9 mouse cellular contexts compared by ENCODE assay signal in the genomic region with DNA sequence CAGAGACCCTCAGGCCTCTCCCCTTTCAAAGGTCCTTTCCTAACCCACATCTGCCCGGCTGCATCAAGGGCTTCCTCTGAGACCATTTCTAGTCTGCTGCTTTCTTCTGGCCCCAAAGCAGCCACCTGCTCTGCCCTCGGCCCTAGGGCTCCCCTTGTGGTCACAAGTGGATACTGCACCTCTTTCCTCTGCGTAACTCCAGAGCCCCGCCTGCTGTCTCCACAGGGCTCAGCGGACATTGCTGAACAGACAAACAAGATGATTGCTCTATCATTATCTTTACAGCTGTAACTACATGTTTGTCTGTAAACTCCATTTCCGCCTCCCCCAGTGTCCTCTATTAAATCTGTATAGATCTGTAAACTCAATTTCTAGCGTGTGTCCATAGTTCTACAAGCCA. TPM values are rescaled to one million over a fixed set of nuclear protein-coding genes. Genes with fewer than 3 reads are reported as not detected.
A peak's percentile ranks its signal among the peaks of the same experiment; 100 is the strongest.
DNase-seq lines count a peak whose midpoint lies in the region; ATAC-seq and TF ChIP-seq lines count a peak whose summit lies in the region.
"Had no signal": no experiment of that assay in that cellular context is flagged by ENCODE, and none has a peak within 500 bp of the region (broad histone marks: within the 10 kb centered on the region; RNA-seq: fewer than 3 reads in every experiment).

No protein-coding gene starts in this region.

- H3K36me3 ChIP-seq in MEL (ENCODE audit: control insufficient read depth in 1 of 2, insufficient read depth in 2 of 2, low read length in 2 of 2), result no peaks in the 10 kb centered on the region
- H3K36me3 ChIP-seq in embryonic facial prominence, embryonic 11.5 days (replicated peaks; ENCODE audit: control insufficient read depth, insufficient read depth, low read depth, low read length), result no peaks in the 10 kb centered on the region
- H3K36me3 ChIP-seq in heart, postnatal 0 days (replicated peaks; ENCODE audit: control insufficient read depth, insufficient read depth, low read length), result no peaks in the 10 kb centered on the region

- no peaks in the 10 kb centered on the region for H3K27me3 ChIP-seq in MEL (ENCODE audit: control insufficient read depth in 1 of 2, insufficient read depth in 2 of 2, low read length in 2 of 2)
- no peaks in the 10 kb centered on the region for H3K27me3 ChIP-seq in embryonic facial prominence, embryonic 11.5 days (ENCODE audit: control insufficient read depth, insufficient read depth, low read length)
- H3K27me3 ChIP-seq in heart, postnatal 0 days (ENCODE audit: control insufficient read depth, insufficient read depth, low read length), result 0 out of 2 replicates have a peak, but pooled peaks cover 6% of the 10 kb centered on the region

- H3K79me2 ChIP-seq in MEL (ENCODE audit: control insufficient read depth, insufficient read depth, low read length, poor library complexity), result no peaks in the 10 kb centered on the region

- 0 out of 4 replicates have a peak, but pooled peaks cover 0 to 3% of the 10 kb centered on the region in 2 experiments for H3K4me1 ChIP-seq in MEL (ENCODE audit: control insufficient read depth in 1 of 2, insufficient read depth in 2 of 2, low read length in 2 of 2)
- no peaks in the 10 kb centered on the region for H3K4me1 ChIP-seq in embryonic facial prominence, embryonic 11.5 days (ENCODE audit: control insufficient read depth, insufficient read depth, low read length)
- H3K4me1 ChIP-seq in heart, postnatal 0 days (ENCODE audit: control insufficient read depth, insufficient read depth), result no peaks in the 10 kb centered on the region
- H3K4me1 ChIP-seq: megakaryocyte, embryonic 14.5 days had no signal

- no peak for ATAC-seq in embryonic facial prominence, embryonic 11.5 days (replicated peaks; ENCODE audit: insufficient number of reproducible peaks, low FRiP score, low TSS enrichment, low read depth)
- ATAC-seq in heart, postnatal 0 days (ENCODE audit: insufficient read depth, low read depth), result peak; percentile 69; the same call in 1 of the 2 replicates

- H3K27ac ChIP-seq in MEL (ENCODE audit: control insufficient read depth, low read depth, low read length), result no peak overlapping the region
- H3K27ac ChIP-seq in embryonic facial prominence, embryonic 11.5 days (replicated peaks; ENCODE audit: low read depth, low read length), result no peak overlapping the region
- no peak overlapping the region for H3K27ac ChIP-seq in heart, postnatal 0 days (ENCODE audit: low read depth)
- H3K27ac ChIP-seq in layer of hippocampus, adult 2 months, result no peak overlapping the region

- no peak overlapping the region for H3K4me3 ChIP-seq in MEL (ENCODE audit: control insufficient read depth in 1 of 2, insufficient read depth in 1 of 2, low read depth in 2 of 2, low read length in 2 of 2)
- no peak overlapping the region for H3K4me3 ChIP-seq in embryonic facial prominence, embryonic 11.5 days (ENCODE audit: low read depth, low read length)
- no peak overlapping the region for H3K4me3 ChIP-seq in heart, postnatal 0 days (ENCODE audit: low read depth, low read length)
- no peak overlapping the region for H3K4me3 ChIP-seq in layer of hippocampus, adult 2 months
- H3K4me3 ChIP-seq: megakaryocyte, embryonic 14.5 days had no signal

- peak; percentile 75 for TF ChIP-seq RAD21 in MEL (IDR thresholded peaks at IDR 0.05; ENCODE audit: low read depth, low read length)

- H3K9ac ChIP-seq in MEL (ENCODE audit: control insufficient read depth, low read depth, low read length, poor library complexity, severe bottlenecking), result no peak overlapping the region
- H3K9ac ChIP-seq in embryonic facial prominence, embryonic 11.5 days (replicated peaks; ENCODE audit: low read length), result no peak overlapping the region
- H3K9ac ChIP-seq in heart, postnatal 0 days (replicated peaks; ENCODE audit: low read depth, low read length), result no peak overlapping the region

- peak; percentile 80 for DNase-seq in MEL (ENCODE audit: low read depth, low spot score)
- peak; percentile 79 to 87 for DNase-seq in adrenal gland, postnatal 36 days
- peak; percentile 86 for DNase-seq in embryonic facial prominence, embryonic 11.5 days (ENCODE audit: low spot score)
- peak; percentile 78 for DNase-seq in heart, postnatal 0 days (ENCODE audit: low spot score)
- DNase-seq in layer of hippocampus, adult 2 months (ENCODE audit: low spot score in 2 of 2), result peak; percentile 79 to 91
- peak; percentile 88 for DNase-seq in lung, postnatal 10 days
- peak; percentile 70 to 83 for DNase-seq in right cerebral cortex, adult 2 months (ENCODE audit: low spot score in 2 of 2)
- peak; percentile 67 for DNase-seq in urinary bladder, postnatal 25 days (ENCODE audit: low spot score)

- H3K9me3 ChIP-seq in MEL (replicated peaks; ENCODE audit: insufficient read depth, low read length), result no peaks in the 10 kb centered on the region
- no peaks in the 10 kb centered on the region for H3K9me3 ChIP-seq in embryonic facial prominence, embryonic 11.5 days (replicated peaks; ENCODE audit: control insufficient read depth, low read length)
- no peaks in the 10 kb centered on the region for H3K9me3 ChIP-seq in heart, postnatal 0 days (replicated peaks; ENCODE audit: control insufficient read depth, low read length)
- H3K9me3 ChIP-seq: megakaryocyte, embryonic 14.5 days had no signal

- 5% methylated on average over 7 of the region's 7 CpGs for WGBS in embryonic facial prominence, embryonic 11.5 days
- WGBS in heart, postnatal 0 days, result 5% methylated on average over 7 of the region's 7 CpGs

- no peak for TF ChIP-seq POLR2A in MEL (IDR thresholded peaks at IDR 0.05; ENCODE audit: control insufficient read depth in 1 of 2, insufficient read depth in 1 of 2, low read depth in 1 of 2, low read length in 2 of 2, poor library complexity in 1 of 2)

- no peak overlapping the region for H3K4me2 ChIP-seq in embryonic facial prominence, embryonic 11.5 days (ENCODE audit: low read depth, low read length)
- no peak overlapping the region for H3K4me2 ChIP-seq in heart, postnatal 0 days (ENCODE audit: low read depth, low read length)

- no peak for TF ChIP-seq EP300 in MEL (IDR thresholded peaks at IDR 0.05; ENCODE audit: low read depth in 1 of 2, low read length in 2 of 2)
- TF ChIP-seq EP300 in heart, postnatal 0 days (IDR thresholded peaks at IDR 0.05; ENCODE audit: low read depth), result no peak

- peak; percentile 94 to 98 (median 96) for TF ChIP-seq CTCF in MEL (IDR thresholded peaks at IDR 0.05 in 2 of 3, conservative IDR thresholded peaks at IDR 0.05 in 1 of 3; ENCODE audit: control insufficient read depth in 1 of 3, insufficient read depth in 1 of 3, low read depth in 2 of 3, low read length in 3 of 3, poor library complexity in 1 of 3, severe bottlenecking in 1 of 3)
- TF ChIP-seq CTCF in heart, postnatal 0 days (IDR thresholded peaks at IDR 0.05; ENCODE audit: low read depth), result peak; percentile 98
- peak; percentile 99 for TF ChIP-seq CTCF in layer of hippocampus, adult 2 months (conservative IDR thresholded peaks at IDR 0.05)

TF ChIP-seq in MEL, 35 proteins besides CTCF, POLR2A, EP300 and RAD21:
- TF ChIP-seq ZC3H11A (IDR thresholded peaks at IDR 0.05; ENCODE audit: low read depth, low read length) (peak; percentile 64), TAL1 (IDR thresholded peaks at IDR 0.05; ENCODE audit: low read length) (no peak), SMC3 (IDR thresholded peaks at IDR 0.05; ENCODE audit: low read depth, low read length) (peak; percentile 77), MYC (IDR thresholded peaks at IDR 0.05; ENCODE audit: low read depth, low read length) (peak; percentile 20; the same call in 1 of the 2 replicates), MAX (IDR thresholded peaks at IDR 0.05; ENCODE audit: low read length) (no peak), ELF1 (IDR thresholded peaks at IDR 0.05; ENCODE audit: low read depth, low read length) (no peak), MAZ (IDR thresholded peaks at IDR 0.05; ENCODE audit: low read depth, low read length) (0 out of 2 replicates have a peak, but pooled peaks have one; percentile 30), MAFK (IDR thresholded peaks at IDR 0.05; ENCODE audit: borderline replicate concordance, low read depth, low read length) (no peak)

RNA-seq across cellular contexts. Expression of a gene that starts 37.1 kb away (rescaled TPM):
- 69.7 and 77.0 TPM in 2 replicates for total RNA-seq in MEL (2012; rRNA removed)
- 10 to 100 TPM; 57.2 to 88.3 TPM for polyA plus RNA-seq in MEL (2012; ENCODE audit: insufficient read depth in 1 of 2, insufficient read length in 2 of 2, low read depth in 1 of 2, low replicate concordance in 2 of 2, missing spikeins in 1 of 2)
- 10 to 100 TPM; 45.4 to 49.9 TPM for total RNA-seq in adrenal gland, postnatal 36 days (2021)
- polyA plus RNA-seq in embryonic facial prominence, embryonic 11.5 days (2014; fragmentation: Nextera tagmentation; extraction: Ambion mirVana), result 14.0 and 14.1 TPM in 2 replicates
- total RNA-seq in heart, postnatal 0 days (2014; rRNA removed; ENCODE audit: low replicate concordance), result 47.6 and 64.0 TPM in 2 replicates
- 6.7 and 9.0 TPM in 2 replicates for polyA plus RNA-seq in heart, postnatal 0 days (2015; fragmentation: Nextera tagmentation; extraction: Ambion mirVana)
- total RNA-seq in layer of hippocampus, adult 2 months (2021), result 10 to 100 TPM; 91.3 to 94.9 TPM
